Mouse (Mus musculus): Measurements from ENCODE around the gene Slc35f6.

Gene Slc35f6

DNA sequence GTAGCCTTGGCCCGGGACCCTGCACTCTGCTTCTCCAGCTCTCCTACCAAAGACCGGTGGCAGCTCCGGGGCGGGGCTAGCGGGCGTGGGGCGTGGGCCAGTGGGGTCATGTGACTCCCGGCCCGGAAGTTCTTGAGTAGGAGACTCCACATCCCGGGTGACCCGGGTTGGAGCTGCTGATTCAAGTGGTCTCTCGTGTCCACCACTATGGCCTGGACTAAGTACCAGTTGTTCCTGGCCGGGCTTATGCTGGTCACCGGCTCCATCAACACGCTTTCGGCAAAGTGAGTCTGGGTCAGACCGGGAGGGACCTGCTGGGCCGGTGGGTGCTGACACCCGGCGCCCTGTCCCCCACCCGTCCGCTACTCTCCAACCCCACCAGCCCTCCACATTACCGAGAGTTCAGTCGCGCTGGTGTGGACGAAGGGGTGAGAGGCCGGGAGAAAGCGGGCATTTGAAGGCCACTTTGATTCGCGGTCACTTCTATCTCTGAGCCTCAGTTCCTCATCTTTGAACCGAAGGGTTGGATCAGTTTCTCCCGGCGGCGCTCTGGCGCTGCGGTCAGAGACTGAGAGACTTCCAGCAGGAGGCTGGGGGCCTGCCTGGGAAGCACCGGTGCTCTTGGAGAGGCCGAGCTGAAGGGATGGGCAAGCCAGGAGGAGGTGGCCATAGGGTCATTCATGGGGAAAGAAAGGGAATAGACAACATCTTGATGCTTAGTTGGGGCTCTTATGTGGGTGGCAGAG is at the start of gene Slc35f6:
Gene Slc35f6, plus strand, starts transcription at position 119 of the 746 bp plus-strand sequence.
- DNase-seq (ENCODE audit: low spot score in 2 of 2) = peak; percentile 88 to 94

DNA sequence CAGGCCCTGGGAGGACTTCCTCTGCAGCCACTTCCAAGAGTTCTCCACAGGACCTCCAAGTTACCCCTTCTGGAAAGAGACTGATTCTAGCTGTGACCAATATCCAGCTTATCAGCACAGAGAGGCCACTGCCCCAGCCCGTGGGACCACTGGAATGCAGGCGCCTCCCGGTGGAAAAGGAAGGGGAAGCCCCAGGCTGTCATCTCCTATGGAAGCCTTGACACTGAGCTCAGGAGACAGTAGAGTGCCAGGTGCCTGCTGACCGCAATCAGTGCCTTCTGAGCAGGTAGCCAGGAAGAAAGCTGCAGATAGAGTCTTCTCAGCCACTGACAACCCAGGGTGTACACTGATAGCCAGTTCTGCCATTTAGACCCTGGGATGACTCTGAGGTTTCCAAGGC is 46.3 kb upstream of the Slc35f6 start:
- DNase-seq (ENCODE audit: low spot score in 2 of 2) = no peak

DNA sequence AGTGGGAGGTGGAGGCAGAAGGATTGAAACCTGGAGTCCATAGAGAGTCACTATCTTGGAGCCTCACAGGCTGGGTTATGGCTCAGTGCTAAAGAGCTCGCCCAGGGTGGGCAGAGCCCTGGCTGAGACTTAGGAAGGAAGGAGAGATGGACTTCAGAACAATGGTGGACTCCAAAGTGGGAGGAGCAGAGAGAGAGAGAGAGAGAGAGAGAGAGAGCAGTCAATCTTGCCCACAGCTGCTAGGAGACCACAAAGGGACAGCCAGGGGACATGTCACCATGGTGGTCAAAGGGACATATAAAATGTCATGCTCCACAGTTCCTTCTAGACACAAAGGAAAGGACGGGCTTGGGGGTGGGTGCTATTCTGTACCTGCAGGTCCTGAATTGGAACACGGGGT is 44.5 kb upstream of the Slc35f6 start:
- DNase-seq (ENCODE audit: low spot score in 2 of 2) = no peak

DNA sequence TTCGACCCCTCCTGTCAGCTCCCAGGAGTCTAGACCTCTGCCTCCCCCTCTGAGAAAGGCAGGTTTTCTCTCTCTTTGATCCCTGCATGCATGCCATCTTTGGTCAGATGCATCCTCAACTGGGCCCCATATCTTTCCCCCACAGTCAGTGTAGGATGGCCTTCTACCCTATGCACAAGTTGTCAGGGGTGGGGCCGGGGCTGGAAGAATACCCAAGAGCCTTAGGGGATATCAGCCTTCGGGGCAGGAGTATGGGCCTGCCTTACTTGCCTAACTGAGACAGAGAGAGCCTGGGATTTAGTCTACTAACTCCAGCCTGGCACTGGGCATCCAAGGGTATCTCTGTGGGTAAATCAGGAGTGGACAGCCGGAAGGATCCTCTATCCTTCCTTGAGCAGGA is 43.8 kb upstream of the Slc35f6 start:
- DNase-seq (ENCODE audit: low spot score in 2 of 2) = no peak

DNA sequence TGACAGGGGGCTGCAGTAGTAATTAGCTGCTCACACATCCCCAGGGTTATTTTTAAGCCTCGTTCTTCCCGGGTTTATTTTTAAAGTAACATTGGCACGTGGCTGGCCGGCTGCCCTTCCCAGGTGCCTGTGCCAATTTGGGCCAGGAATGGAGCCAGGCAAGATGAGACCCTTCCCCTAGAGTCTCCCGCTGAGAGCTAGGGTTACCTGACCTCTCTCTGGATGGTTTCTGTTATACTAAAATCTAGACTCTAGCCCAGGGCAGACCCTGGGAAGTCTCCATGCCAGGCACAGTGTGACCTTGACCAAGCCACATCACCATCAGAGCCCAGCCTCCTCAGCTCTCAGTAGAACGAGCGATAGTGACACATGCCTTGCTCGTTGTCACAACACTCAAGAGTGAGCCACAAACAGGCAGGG is 43.0 kb upstream of the Slc35f6 start:
- DNase-seq (ENCODE audit: low spot score in 2 of 2) = no peak

DNA sequence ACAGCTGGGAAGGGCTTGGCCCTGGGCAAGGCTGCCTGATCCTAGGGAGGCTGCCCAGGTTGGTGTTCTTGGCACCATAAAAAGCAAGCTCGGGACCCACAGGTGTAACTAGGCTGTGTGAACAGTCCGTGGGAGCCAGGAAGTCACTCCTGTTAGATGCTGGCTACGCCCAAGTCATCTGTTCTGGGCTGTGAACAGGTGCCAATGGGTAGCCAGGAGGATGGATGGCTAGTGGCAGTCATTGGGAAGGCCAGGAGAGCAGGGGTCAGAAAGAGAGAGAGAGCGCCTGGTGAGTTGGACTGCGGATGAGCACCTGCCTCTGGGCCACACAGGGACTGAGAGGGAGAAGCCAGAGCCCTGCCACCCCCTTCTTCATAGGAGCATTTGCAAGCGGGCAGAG is 42.1 kb upstream of the Slc35f6 start:
- no peak for DNase-seq (ENCODE audit: low spot score in 2 of 2)

DNA sequence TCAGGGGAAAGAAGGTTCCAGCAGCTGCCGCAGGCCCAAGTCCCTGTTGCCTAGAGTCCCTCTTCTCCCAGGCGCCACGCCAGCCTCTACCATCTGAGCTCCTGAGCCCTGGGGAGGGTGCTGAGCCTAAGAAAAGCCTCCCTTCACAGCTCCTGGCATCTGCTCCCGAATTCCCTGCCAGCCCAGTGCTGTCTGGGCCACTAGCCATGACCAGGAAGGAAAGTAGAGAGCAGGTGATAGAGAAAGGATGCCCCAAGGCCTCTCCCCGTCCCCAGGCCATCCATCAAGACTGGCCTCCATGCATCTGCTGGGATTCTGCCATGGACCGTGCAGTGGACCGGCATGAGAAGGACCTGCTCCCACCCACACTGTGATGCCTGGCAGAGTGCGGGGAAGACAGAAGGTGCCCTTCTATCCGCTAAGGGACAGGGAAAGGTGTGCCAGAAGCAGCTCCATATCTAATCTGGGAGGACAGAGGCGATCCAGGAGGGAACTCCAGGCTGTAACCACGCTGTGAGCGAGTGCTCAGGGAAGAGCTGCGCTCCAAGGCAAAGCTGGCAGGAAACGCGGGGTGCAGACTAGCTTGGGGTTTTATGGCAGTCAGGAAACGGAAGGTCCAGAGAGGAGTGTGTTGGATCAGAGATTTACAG is 41.2 kb upstream of the Slc35f6 start:
- no peak for DNase-seq (ENCODE audit: low spot score in 2 of 2)

DNA sequence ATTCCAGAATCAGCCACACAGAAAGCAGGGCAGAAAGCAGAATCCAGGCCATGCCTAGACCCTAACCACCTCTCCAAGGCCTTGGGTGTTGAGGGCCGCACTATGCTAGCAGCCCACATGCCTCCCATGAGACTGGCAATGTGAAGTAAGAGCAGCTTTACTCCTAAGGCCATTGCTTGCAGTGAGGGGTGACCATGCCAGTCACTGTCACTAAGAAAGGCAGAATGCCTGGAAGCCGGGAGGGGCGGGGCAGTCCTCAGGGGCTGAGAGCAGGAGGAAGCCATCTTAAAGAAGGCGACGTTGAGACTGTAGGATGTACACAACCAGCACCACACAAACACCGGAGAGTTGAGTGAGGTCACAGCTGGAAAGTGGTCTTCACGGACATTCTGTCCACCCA is 38.6 kb upstream of the Slc35f6 start:
- DNase-seq (ENCODE audit: low spot score in 2 of 2) = no peak

DNA sequence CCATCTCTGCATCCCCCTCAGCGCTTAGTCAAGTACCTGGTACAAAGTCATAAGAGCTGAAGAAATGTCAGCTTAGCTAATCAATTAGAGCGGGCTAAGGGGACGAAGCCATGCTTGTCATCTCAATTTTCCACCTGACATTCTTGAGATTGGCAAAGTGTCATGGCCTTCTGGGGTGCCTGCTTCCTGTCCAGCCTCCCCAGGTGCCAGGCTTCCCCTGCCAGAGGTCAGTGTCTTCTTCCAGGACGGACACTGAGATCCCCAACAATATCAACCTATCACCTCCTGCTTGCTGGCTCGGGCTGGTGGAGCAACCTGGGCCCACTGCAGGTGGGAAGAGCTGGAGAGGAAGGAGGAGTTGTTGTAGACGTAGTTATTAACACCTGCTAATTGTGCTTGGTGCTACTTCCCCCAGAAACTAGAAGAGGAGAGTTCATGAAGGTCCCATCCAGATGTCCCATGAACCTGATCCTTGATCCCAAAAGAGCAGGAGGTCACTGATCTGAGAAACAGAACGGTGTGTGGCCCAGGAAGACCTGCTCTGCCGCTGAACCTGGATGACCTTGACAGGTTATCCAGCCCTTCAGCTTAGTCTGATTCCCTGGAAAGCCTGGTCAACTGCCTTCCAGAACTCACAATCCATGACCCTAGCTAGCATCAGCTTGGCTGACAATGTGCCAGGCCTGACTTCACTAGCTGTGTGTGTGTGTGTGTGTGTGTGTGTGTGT is 37.7 kb upstream of the Slc35f6 start:
- no peak for DNase-seq (ENCODE audit: low spot score in 2 of 2)

DNA sequence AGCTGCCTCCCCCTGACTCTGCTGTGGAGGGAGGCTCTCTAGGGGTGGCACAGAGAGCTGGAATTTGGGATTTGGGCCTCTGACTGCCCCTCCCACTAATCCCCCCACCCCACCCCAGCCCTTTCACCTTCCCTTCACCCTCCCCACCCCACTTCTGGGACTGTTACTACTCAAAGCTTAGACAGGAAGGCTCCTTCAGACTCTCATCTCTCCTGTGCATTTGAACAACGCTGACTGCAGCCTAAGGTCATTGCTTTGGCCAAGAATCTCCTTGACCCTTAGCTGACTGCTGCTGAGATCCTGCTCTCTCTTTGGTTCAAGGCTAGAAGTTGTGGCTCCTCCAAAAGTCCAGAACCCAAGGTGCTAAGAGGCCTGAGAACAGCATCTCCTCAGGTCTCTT is 36.6 kb upstream of the Slc35f6 start:
- no peak for DNase-seq (ENCODE audit: low spot score in 2 of 2)

DNA sequence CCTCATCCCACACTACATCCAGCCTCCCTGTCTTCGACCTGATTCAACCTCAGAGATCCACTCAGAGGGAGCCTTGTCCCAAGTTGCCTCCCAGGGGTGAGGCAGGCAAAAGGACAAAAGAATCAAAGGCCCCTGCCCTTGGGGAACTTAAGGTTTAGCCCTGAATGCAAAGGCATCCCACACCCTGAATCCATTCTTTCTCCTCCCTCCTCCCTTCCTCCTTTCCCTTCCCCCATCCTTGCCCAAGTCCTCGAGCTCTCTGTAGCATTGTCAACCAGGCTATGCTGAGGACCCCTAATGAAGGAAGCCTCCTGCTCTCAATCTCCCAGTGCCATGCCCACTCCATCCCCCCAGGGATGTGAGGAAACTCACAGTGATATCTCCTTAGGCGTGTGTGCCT is 36.0 kb upstream of the Slc35f6 start:
- no peak for DNase-seq (ENCODE audit: low spot score in 2 of 2)

DNA sequence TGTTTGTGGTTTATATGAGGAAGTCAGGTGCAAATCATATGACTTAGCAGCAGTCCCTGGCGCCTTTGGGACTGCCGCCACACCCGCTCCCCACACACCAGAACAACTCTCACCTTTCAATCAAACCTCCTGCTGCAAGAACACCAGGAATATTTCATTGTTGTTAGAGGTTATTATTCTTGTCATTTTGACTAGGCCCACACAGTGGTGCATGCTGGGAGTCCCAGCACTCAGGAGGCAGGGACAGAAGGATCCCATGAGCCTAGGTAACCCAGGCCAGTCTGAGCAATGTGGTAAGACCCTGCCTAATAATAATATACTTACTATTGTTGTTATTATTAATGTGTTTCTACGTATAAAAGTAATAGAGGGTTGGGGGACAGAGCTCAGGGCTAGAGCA is 35.2 kb upstream of the Slc35f6 start:
- no peak for DNase-seq (ENCODE audit: low spot score in 2 of 2)

DNA sequence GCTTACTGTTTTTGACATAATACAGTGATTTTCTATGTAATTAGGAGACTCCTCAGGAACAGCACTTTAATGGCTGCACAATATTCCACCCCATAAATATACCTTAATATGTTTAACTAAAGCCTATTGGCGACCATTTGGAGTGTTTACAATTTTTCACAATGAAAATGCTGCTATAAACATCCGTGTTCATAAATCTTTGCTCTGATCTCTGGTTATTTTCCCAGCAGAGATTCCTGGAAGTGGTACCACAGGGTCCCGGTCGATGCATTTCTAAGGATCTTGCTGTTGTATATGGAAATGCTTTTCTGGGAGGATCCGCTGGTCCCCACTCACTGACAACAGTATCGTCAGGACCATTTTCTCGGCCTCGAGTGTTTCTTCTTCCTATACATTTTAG is 34.5 kb upstream of the Slc35f6 start:
- DNase-seq (ENCODE audit: low spot score in 2 of 2) = no peak

DNA sequence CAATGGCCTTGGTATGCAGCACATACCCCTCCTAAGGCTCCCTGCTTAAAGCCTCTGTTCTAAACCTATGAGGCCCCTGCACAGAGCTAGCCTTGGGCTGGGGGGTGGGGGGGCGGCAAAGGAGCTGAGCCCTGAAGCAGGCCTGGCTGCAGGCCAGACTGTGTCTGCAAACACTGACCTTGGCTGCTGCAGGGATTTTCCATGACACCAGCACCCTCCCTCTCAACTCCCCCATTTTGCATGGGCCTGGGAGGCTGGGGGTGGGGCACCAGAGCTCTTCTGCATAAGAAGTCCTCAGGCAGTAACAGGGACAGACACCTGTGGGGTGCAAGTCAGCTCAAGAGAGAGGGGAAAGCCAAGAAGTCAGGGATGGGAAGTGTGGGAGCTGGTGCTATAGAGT is 33.5 kb upstream of the Slc35f6 start:
- DNase-seq (ENCODE audit: low spot score in 2 of 2) = peak in 1 of 2 experiments; percentile 43

DNA sequence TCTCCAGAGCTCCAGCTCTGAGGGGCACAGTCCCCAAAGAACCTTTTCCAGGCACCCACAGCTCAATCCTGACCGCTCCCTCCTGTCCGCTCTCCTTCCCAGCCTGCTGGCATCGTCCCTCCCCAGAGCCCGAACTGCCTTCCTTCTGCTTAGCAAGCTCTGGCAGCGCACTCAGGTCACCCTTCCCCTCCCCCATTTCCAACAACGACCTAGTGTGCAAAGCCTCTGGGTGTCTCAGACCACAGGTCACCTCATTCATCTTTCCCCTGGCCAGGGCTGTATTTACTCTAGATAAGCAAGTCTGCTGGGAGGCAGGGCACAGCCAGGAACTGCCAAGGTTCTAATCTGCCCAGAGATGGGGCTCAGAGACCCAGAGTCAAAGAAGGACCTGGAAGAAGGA is 32.3 kb upstream of the Slc35f6 start:
- no peak for DNase-seq (ENCODE audit: low spot score in 2 of 2)

DNA sequence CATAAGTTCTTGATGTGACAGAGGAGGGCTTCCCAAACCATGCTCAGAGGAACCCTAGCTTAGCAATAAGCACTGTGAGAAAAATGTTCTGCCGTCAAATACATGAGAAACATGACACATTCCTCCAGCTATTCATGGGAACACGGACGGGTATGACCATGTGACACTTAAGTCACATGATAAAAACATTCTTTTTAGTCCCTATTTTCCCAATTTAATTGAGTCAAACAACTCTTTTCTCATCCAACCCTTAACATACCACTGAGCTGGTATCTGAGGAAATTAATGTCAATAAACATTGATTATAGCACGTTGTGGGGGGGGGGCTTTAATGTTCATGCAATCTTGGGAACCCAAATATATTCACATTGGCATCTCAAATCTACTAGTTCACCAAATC is 31.9 kb upstream of the Slc35f6 start:
- no peak for DNase-seq (ENCODE audit: low spot score in 2 of 2)

DNA sequence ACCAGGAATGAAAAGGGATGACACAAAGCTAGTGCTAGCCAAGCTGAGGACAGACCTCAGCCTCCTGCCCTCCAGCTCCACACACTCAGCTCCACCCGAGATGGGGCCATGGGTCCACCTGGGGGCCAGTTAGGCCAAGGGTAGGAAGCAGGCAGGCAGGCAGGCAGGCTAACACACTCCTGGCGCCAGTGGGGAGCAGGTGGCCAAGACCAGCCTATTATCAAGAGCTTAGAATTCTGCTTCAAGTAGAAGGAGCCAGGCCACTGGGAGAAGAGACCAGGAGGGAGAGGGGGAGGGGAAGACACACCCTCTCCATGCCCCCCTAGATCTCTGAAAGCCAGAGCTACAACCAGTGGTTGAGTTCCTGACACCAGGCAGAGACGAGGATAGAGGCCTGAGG is 31.1 kb upstream of the Slc35f6 start:
- DNase-seq (ENCODE audit: low spot score in 2 of 2) = no peak

DNA sequence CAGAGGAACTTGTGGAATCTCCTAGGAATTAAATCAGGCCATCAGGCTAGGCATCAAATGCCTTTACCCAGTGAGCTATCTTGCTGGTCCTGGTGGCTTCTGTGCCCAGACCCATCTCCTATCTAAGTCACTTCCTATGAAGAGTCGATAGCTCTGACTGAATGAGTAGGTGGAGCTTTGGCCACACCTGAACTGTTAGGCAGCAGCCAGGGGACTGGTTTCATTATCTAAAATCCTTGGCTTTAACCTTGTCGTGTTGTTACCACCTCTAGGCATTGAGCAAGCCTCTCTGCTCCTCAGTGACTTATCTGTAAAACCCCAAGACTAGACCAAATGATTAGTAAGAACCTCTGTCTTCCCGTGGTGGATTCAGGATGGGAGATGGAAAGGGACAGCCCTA is 30.4 kb upstream of the Slc35f6 start:
- DNase-seq (ENCODE audit: low spot score in 2 of 2) = no peak

DNA sequence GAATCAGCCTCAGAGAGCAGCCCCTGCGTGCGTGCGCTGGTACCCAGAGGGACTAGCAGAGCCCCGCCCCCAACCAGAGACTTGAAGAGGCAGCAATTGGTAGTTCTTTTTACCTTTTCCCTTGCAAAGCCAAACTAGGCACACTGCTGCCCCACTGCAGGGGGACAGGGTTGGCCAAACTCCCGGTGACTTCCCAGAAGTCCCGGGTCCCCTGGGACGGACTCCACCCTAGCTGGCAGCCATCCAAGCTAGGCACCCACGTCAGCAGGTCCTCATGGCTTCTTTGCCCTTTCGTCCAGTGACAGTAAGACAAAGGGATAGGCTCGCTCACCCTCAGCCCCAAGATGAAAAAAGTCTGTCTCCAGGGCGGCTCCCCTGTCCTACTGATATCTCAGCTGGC is 29.9 kb upstream of the Slc35f6 start:
- DNase-seq (ENCODE audit: low spot score in 2 of 2) = no peak

DNA sequence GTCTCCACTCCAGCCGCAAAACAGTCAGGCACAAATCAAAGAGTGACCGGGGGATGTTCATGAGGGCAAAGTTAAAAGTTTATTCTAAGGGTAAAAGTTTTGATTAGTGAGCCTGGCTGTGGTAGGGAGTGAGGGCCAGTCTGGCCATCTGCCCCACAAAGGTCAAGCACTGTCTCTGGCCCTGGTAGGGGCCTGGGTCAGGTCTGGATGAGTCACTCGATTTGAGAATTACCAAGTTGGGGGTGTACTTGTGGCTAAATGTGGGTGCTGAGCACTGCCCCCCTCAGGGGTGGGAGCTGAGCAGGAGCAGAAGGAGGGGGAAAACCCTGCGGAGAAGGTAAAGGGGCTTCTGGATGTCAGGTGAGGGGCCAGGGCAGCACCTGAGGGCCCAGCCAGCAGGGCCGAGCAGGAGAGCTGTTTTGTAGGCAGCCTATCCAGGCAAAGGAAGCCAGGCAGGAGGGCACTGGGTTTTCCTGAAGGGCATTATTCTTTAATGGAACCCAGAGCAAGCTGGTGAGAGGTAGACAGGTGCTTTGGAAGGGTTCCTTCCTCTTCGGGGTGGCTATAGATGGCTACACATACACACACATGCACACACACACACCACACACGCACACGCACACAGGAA is 29.2 kb upstream of the Slc35f6 start:
- no peak for DNase-seq (ENCODE audit: low spot score in 2 of 2)

DNA sequence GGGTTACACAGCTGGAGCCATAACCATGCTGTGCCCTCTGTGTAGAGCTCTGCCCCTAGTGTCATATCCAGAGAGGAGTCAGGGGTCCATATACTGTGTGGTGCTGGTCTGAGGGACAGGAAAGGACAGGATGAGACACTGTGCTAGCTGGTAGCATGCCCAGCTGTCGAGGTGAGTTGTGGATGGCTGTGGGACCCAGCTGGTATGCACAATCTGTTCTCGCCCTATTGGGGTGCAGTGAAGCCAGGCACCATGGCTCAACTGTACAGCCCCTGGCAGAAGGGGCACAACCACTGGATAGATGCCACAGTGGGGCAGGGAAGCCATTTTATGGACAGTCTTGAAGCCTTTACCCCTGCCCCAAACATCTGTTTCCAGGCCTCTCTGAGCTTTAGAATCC is 28.5 kb upstream of the Slc35f6 start:
- DNase-seq (ENCODE audit: low spot score in 2 of 2) = no peak

DNA sequence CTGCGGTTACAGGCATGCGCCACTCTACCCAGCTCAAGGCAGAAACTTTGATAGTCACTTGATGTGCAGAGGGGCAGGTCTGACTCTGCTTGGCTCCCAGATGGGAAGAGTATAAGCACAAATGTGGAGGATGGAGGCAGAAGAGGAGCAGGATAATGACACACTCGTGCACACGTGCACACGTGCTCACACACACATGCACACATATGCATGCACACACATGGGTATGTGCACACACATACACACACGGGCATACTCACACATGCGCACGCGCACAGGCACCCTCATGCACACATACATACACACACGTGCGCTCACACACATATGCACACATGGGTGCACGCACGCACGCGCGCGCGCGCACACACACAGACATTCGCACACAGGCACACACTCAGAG is 27.2 kb upstream of the Slc35f6 start:
- DNase-seq (ENCODE audit: low spot score in 2 of 2) = no peak
